Mouse (Mus musculus): ENCODE measurements around the gene Grm3.

The Grm3 gene

GRCm38 (mm10) chr5:9724956-9725600, at the start of gene Grm3:
Gene Grm3 (minus strand): TSS chr5:9725170.
- DNase-seq, result peak; percentile 3 to 14

- no peak for DNase-seq
These were observed 30.8 kb upstream of the Grm3 start for GRCm38 (mm10) chr5:9755751-9756150.

- DNase-seq, result no peak
These were observed 23.2 kb upstream of the Grm3 start for GRCm38 (mm10) chr5:9748184-9748583.

GRCm38 (mm10) chr5:9744120-9744519, 19.1 kb upstream of the Grm3 start:
- no peak for DNase-seq

- peak; percentile 21 to 27 for DNase-seq
These were observed 765 bp upstream of the Grm3 start for GRCm38 (mm10) chr5:9725601-9726268.

- DNase-seq, result no peak
These were observed 549 bp downstream of the Grm3 start for GRCm38 (mm10) chr5:9724287-9724955.

GRCm38 (mm10) chr5:9721136-9721535, 3.8 kb downstream of the Grm3 start:
- DNase-seq, result no peak

- DNase-seq, result no peak
These were observed 8.7 kb downstream of the Grm3 start for GRCm38 (mm10) chr5:9716295-9716694.

GRCm38 (mm10) chr5:9707096-9707495, 17.9 kb downstream of the Grm3 start:
- no peak for DNase-seq

GRCm38 (mm10) chr5:9703385-9704009, 21.5 kb downstream of the Grm3 start:
- no peak for DNase-seq

- no peak for DNase-seq
These were observed 22.1 kb downstream of the Grm3 start for GRCm38 (mm10) chr5:9702656-9703384.

GRCm38 (mm10) chr5:9692333-9692732, 32.6 kb downstream of the Grm3 start:
- no peak for DNase-seq

- no peak for DNase-seq
These were observed 34.2 kb downstream of the Grm3 start for GRCm38 (mm10) chr5:9690599-9691242.

GRCm38 (mm10) chr5:9690192-9690591, 34.8 kb downstream of the Grm3 start:
- no peak for DNase-seq

- DNase-seq, result no peak
These were observed 41.8 kb downstream of the Grm3 start for GRCm38 (mm10) chr5:9683204-9683603.

GRCm38 (mm10) chr5:9669002-9669401, 56.0 kb downstream of the Grm3 start:
- no peak for DNase-seq

- no peak for DNase-seq
These were observed 61.6 kb downstream of the Grm3 start for GRCm38 (mm10) chr5:9663416-9663815.

- DNase-seq, result no peak
These were observed 62.9 kb downstream of the Grm3 start for GRCm38 (mm10) chr5:9661870-9662589.

GRCm38 (mm10) chr5:9638612-9639011, 86.4 kb downstream of the Grm3 start:
- DNase-seq, result no peak

- peak; percentile 27 to 52 for DNase-seq
These were observed 97.8 kb downstream of the Grm3 start for GRCm38 (mm10) chr5:9627220-9627619.

- no peak for DNase-seq
These were observed 100.6 kb downstream of the Grm3 start for GRCm38 (mm10) chr5:9624396-9624795.

- DNase-seq, result peak in 1 of 2 experiments; percentile 10
These were observed 101.9 kb downstream of the Grm3 start for GRCm38 (mm10) chr5:9623095-9623459.
